Mouse (Mus musculus): Measurements from ENCODE around the gene Zfp442.

- no peak for TF ChIP-seq POLR2A (IDR thresholded peaks at IDR 0.05; ENCODE audit: control insufficient read depth, low read depth, low read length)
- TF ChIP-seq CTCF (IDR thresholded peaks at IDR 0.05; ENCODE audit: control insufficient read depth, insufficient read depth, insufficient replicate concordance, low read depth, low read length) = no peak
Measured at GRCm38 (mm10) chr2:150390198-150390597, 61.1 kb downstream of the Zfp442 start.

Data from testis, adult 2 months (tissue).